Mouse (Mus musculus) right cerebral cortex, postnatal 25 days (tissue): ENCODE data around the gene Parva.

ENCODE experiments used
- DNase-seq: peaks from one replicate; pipeline ENCODE4 v3.0.0; 2022

Parva gene

DNA sequence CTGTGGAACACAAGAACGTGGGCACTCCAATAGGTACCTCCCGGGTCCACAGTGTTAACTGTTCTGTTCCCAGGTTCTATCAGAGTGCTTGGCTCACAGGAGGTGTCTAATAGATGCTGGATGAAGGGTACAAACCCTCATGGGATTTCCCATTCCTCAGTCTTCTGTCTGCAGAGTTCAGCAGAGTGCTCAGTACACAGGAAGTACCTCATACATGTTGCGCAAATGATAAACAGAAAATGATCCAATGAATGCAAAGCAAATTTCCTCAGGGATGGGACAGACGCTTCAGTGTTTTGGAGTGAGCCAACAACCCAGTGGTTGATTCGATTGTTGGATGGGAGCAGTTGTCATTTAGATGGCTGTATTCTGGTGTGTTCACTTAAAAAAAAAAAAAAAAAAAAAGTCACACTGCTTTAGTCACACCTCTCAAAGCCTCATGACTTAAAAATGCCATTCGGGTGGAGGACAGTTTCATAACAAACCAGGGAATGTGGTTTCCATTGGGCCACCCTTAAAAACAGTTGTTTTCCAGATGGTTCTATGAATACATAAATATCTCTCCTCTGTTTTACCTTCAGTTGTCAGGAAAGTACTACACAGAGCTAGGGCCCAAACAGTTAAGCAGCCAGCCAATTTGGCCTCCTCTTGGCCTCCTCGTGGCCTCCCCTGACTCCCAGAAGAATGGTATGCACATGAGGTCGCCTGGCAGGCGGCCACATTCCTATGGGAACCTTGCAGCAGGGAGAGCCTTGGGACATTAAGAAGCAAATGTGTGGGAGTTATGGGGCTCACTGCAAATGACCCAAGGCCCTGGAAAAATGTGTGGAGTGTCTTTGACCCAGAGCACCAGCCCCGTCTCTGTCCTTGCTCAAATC is 187.7 kb downstream of the Parva start:
- DNase-seq: no peak

DNA sequence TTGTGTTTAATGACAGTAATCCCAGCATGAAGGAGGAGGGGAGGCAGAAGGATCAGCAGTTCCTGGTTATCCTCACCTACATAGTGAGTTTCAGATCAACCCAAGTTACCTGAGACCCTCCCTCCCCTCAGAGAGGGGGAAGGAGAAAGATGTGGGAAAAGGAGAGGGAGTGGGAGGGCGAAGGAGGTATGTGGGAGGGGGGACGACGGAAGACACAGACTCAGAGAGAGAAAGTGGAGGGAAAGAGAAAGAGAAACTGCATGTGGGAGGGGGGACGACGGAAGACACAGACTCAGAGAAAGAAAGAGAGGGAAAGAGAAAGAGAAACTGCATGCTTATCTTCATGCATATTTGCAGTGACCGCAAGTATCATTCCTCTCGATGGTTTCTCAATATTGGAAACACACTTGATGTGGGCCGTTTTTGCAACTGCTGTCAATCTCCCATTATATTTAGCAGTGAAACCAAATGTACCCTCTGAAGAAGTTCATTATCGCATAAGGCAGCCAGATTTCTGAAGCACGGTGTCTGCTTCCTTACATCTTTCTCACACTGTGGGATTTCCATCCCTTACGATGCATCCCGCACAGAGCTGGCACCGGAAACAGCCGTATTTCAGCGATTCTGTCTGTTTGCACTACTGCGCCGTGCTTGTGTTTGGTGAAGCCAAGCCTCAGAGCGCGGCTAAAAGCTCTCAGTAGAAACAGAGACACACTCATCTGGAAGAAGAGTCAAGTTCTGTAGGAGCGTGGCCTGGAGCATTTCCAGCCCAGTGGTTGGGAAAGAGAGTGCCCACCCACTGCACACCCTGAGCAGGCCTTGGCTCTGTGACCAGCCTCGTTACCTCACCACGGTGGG is 193.2 kb downstream of the Parva start:
- no peak for DNase-seq

DNA sequence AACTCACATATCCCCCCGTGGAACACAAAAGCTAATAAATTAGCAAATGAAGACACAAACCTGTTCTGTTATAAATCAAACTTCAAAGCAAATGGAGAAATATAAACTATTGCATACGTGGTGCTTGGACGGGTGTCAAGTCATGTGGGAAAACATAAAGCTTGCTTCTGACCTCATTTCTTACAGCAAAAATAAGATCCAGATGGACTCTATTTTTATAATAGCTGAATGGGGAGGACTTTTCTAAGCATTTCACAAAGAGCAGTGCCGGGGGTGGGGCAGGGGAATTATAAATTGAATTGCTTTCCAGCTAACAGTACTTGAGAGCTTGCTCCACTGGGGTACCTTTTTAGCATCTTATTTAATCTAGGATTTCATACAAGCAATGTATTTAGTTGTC is 200.2 kb downstream of the Parva start:
- DNase-seq: no peak

DNA sequence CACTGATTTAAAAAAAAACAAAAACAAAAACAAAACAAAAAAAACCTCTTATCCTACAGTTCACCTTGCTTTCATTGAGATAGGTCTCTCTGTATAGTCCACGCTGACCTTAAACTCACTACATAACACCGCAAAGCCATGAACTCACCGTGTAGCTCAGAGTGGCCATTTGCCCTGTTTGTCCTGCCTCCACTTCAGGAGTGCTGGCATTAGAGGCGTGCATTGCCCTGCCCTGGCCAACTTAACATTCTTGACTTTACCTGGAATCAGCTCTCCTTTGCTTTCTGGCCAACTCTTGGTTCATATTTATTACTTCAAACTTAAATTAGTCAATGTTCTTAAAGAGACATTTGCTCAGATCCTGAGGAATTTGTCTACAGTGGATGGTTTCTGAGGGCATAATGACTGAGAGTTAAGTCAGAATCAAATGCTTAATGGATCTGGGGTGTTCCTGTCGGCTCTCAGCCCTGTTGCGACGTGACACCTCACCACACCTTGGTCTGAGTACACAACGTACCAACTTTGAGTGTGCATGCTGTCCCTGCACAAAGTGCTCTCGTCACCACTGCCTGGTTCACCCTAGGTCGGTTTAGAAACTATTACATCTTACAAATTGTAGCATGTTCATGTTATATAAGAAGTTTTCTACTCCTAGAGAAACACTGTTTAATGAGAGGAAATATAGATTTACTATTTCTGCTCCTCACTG is 207.4 kb downstream of the Parva start:
- DNase-seq: no peak

DNA sequence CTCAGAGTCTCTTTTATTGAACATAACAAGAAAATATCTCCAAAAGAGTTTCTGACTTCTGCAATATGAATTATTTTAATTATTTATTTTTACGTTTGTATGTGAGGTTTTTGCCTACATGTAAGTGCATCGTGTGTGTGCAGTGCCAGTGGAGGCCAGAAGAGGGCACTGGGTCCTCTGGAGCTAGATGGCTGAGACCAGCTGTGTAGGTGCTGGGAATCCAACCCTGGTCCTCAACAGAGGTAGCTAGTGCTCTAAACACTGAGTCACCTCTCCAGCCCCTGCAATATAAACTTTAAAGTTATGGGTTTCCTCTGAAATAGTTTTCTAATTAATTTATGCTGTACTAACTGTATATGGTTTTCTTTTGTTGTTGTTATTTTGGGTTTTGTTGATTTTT is 208.6 kb downstream of the Parva start:
- no peak for DNase-seq
